Mouse (Mus musculus): ENCODE results near the gene Atp1a2.

Atp1a2 gene

DNA sequence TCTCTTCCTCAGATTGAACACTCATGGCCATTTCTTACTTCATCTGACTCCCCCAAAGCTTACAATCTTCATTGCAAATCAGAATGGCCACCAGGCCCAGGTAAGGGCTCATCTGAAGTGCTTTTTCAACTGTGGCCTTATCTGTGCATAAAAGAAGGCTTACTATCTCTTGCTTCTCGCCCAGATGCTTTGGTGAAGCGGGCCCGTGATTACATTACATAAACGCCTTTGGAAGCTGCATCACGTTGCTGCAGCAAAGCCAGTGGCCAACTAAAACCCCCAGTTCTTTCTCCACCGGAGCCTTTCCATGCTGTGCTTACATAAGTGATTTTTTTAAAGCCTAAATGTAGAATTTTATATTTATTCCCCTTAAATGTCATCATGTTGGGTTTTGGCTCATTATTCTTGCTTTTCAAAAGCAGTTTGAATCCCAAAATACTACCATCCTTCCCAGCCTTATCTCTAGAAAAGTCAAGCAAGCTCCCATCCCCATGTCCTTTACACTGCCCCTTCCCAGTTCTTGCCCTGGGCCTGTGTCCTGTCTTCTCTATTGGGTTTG is 26.0 kb upstream of the Atp1a2 start:
- no peak for DNase-seq (ENCODE audit: low spot score)

DNA sequence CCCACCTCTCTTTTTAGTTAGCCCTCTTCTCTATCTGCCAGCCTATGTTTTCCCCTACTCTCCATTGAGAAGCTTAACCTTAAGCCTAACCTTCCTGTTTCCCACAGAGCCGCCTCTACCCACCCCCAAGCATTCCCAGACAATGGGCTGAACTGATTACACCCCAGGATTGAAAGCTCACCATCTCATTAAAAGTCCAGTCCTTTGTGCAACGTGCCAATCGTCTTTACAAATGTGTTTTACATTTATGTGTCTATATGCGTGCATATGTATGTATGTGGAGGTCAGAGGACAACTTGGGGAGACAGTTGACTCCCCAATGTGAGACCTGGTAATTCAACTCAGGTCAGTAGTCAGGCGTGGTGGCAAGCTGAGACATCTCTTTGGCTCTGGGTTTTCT is 25.4 kb upstream of the Atp1a2 start:
- DNase-seq (ENCODE audit: low spot score): no peak

DNA sequence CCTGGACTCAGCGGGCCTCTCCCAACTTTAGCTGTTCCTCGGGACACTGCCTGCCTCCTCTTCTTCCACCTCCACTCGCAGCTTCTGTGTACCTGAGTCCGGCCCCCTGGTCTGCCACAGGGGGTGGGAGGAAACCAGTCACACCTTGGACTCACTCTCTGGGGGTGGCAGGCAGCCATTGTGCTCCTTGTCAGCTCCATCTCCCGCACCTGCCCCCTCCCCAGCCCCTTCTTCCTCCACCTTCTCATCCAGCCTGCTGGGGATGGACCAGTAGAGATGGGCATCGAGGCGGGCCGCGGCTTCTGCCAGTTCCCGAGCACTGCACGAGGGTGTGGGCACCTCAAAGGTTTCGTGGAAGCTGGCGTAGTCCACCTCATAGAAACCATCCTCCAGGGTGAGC is 24.9 kb upstream of the Atp1a2 start:
- DNase-seq (ENCODE audit: low spot score): no peak

DNA sequence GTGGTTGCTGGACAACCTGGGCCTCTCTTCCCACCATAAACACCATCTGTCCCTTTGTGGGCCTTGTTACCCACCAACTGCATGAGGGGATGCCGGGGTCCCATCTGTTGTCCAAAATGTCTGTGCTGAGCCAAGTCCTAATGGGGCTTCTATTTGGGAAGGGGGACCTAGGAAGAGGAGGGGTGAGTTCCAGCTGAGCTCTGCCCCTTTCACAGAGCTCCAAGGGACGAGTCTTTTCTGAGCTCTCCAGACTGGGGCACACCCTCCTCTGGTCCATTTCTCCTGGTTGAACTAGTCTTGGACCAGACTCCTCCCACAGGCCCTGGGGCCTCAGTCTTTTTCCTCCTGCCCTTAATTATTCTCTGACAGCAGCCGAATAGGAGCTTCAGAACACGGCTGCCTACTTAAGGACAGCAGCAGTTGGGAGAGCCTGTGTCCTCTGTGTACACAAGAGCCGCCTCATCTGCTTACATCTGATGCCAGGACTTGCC is 22.1 kb upstream of the Atp1a2 start:
- DNase-seq (ENCODE audit: low spot score): peak; percentile 46

- DNase-seq (ENCODE audit: low spot score): no peak
Measured at GRCm38 (mm10) chr1:172319346-172319745, 21.5 kb upstream of the Atp1a2 start.

GRCm38 (mm10) chr1:172318424-172319035 is 20.7 kb upstream of the Atp1a2 start:
- no peak for DNase-seq (ENCODE audit: low spot score)

DNA sequence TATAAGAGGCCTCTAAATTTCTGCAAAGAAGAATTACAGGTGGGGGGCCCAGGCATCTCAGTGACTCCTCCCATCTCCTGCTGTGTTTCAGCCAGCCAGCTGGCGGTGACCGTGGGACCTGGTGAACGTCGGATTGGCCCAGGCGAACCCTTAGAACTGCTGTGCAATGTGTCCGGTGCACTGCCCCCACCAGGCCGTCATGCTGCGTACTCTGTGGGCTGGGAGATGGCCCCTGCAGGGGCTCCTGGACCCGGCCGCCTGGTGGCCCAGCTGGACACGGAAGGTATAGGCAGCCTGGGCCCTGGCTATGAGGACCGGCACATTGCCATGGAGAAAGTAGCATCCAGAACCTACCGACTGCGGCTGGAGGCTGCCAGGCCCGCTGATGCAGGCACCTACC is 20.1 kb upstream of the Atp1a2 start:
- DNase-seq (ENCODE audit: low spot score): no peak

- DNase-seq (ENCODE audit: low spot score): no peak
Measured at GRCm38 (mm10) chr1:172317431-172317830, 19.6 kb upstream of the Atp1a2 start.

DNA sequence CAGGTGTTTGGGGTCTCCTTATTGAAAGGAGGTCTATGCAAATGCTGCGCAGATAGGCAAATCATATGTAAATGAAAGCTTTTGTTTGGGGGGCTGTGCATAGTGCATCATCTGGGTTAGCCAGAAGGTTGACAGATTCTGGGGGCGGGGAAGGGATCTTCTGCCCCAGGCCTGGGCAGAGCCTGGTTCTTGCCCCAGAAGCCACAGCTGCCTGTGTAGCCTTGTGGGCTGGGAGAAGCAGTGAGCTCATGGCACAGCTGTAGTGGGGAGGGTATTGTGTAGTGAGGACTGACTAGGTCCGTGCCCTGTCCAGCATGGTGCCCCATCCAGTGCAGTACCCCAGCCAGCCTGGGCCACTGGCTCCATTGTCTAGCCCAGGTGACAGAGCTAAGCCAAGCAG is 17.0 kb upstream of the Atp1a2 start:
- DNase-seq (ENCODE audit: low spot score): no peak

GRCm38 (mm10) chr1:172313613-172314411 is 15.9 kb upstream of the Atp1a2 start:
- DNase-seq (ENCODE audit: low spot score): no peak

DNA sequence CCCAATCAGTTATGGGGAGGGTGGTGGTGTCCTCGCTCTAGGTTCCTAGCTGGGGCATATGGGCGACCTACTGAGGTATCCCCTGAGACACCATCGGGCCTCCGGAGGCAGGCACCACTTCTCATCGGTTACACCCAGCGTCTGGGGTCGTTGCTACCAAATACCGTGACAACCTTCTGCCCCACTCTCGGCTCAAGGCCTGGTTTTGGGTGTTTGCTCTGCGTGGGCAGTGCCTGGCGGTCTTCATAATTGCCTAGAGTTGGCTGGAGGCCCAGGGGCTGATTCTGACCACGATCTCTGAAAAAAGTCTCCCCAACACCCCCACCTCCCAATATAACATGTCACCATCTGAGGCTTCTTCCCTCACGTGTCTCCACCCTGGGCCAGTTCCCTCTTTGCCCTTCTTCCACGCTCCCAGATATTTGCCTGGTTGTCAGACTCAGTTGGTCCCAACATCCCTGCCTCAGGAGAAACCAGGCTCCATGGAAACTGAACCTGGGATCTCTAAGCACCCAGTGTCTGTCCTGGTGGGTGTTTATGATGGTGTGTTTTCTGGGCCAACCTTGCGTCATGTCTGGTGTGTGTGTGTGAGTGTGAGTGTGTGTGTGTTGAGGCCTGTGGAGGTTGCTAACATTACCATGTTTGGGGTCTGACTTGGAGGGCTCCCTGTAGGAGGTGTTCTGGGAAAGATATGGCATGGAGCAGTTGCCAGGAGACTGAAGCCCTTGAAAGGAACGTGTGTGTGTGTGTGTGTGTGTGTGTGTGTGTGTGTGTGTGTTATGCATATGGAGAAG is 15.1 kb upstream of the Atp1a2 start:
- no peak for DNase-seq (ENCODE audit: low spot score)

GRCm38 (mm10) chr1:172311921-172312767 is 14.3 kb upstream of the Atp1a2 start:
- peak; percentile 85 for DNase-seq (ENCODE audit: low spot score)

DNA sequence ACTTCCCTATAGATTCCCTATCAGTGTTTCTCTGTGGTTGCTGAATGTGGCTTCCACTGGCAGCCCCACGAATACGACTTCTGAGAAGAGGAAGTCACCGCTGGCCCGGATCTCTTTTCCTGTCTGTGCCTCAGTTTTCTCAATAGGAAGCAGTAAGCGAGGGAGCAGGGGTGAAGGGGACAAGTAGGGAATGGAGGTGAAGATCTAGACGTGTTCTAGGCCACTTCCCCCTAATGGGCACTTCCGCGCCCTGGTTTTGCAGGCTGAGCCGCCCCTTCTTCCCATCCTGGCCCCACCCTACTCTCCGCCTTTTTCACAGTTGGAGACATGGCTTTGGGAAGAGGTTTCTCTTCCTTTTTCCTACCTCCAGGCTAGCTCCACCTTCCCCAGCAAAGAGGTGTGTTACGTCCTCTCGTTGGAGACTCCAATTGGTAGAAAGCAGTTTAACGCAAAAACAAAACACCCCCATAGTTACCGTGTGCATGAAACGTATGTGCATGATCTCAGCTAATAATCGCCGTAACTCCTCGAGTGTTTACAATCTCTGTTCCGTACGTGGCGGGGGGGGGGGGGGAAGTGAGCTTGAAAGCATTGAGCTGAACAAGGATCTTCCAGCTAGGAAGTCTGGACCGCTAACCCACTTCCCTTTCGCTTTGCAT is 13.5 kb upstream of the Atp1a2 start:
- DNase-seq (ENCODE audit: low spot score): peak; percentile 26

GRCm38 (mm10) chr1:172309699-172310398 is 12.0 kb upstream of the Atp1a2 start:
- DNase-seq (ENCODE audit: low spot score): peak; percentile 99

DNA sequence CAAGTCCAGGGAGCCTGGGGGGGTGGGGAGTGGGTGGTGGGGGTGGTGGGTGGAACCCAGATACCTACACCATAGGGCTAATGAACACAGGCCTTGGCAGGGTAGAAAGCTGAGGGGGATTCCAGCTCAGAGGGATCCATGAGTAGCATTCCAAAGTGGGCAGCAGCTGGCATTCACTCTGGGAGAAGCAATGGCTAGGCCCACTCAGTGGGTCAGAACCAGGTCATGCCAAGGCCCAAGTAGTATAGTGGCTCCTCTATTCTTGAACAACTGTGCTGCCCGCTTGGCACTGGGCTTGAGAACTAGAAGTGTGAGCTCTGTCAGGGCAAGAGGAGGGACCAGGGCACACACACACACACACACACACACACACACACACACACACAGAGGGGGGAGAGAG is 10.5 kb upstream of the Atp1a2 start:
- no peak for DNase-seq (ENCODE audit: low spot score)

- DNase-seq (ENCODE audit: low spot score): no peak
Measured at GRCm38 (mm10) chr1:172307936-172308335, 10.1 kb upstream of the Atp1a2 start.

GRCm38 (mm10) chr1:172306885-172307284 is 9.0 kb upstream of the Atp1a2 start:
- no peak for DNase-seq (ENCODE audit: low spot score)

GRCm38 (mm10) chr1:172306196-172306595 is 8.3 kb upstream of the Atp1a2 start:
- no peak for DNase-seq (ENCODE audit: low spot score)

- DNase-seq (ENCODE audit: low spot score): peak; percentile 46
Measured at GRCm38 (mm10) chr1:172305635-172306034, 7.8 kb upstream of the Atp1a2 start.

DNA sequence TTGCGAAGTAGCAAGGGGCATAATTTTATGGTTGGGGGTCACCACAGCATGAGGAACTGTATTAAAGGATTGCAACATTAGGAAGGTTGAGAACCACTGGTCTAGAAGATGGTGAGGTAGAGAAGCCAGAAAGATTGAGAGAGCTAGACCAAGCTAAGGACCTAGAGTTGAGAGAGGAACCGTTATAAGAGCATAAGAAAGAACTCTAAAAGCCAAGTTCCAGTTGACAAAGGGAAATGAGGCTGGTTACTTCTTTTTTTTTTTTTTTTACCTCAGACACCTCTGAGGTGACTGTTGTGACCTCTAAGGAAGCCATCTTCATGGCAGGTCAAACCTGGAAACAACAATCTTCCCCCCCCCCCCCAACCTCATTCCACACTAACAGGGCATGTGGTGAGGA is 7.3 kb upstream of the Atp1a2 start:
- DNase-seq (ENCODE audit: low spot score): no peak

Data from retina, embryonic 14.5 days (tissue).